Mouse (Mus musculus): ENCODE data around the gene Rpl35. TPM values are rescaled to one million over a fixed set of nuclear protein-coding genes. Genes with fewer than 3 reads are reported as not detected.

Gene Rpl35
- polyA plus RNA-seq, 1 experiment from 2014 or later = 945 TPM

DNA sequence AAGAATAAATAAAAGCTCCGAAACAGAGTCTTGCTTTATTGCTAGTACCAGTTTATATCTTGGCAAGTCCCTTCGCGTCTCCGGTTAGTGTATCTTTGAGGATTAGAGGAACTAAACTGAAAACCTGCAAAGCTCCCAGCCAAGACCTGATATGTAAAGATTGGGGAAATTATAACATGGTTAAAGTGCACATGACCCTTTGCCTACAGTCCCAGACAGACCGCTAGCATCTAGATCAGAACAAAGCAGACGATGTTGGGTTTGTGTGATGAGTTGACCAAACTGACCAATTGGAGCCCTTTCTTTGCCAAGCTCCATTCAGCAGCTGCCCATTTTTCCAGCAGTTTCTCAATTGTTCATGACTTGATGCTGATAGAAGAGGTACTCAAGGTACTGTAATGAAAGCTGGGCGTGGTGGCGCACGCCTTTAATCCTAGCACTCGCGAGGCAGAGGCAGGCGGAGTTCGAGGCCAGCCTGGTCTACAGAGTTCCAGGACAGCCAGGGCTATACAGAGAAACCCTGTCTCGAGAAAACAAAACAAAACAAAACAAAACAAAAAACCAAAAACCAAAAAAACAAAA lies 816 bp upstream of the Rpl35 start:
- no peaks in the 10 kb centered on the region for H3K9me3 ChIP-seq
- WGBS = 87% methylated on average over 14 of the region's 14 CpGs
- H3K4me3 ChIP-seq = peak overlapping the region; percentile 79
- H3K27me3 ChIP-seq = no peaks in the 10 kb centered on the region
- no peak overlapping the region for H3K27ac ChIP-seq
- ATAC-seq (ENCODE audit: low FRiP score, low read depth) = no peak
- 0 out of 2 replicates have a peak overlapping the region, but pooled peaks have one; percentile 95 for H3K9ac ChIP-seq
- peak overlapping the region; percentile 98 for H3K4me2 ChIP-seq (replicated peaks)
- peaks cover 47% of the 10 kb centered on the region for H3K4me1 ChIP-seq
- peaks cover 27% of the 10 kb centered on the region for H3K36me3 ChIP-seq

DNA sequence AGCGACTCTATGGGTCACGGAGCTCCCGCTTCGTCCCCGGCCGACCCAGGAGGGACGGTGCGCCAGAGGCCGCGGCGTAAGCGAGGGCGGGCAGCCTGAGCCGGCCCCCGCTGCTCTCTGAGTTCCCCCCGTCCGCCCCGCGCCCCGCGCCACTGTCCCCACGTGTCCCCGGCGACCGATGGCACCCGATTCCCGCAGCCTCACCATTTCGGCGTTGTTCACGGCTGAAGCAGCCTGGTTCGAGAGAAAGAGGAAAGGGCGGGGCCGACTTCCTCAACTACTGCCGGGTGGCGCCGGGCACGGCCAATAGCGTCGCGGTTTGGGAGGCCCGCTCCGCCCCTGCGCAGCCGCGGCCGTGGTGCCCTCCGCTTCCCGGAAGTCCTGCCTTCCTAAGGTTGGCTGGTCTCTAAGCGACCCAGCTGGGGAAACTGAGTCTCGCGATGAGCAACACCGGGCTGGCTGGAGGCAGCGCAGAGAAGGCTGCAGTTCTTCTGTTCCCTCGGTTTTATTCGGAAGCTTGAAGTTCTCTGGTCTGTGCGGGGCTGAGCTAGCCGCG lies 466 bp downstream of the Rpl35 start, which contains the start of gene Arpc5l:
Gene Arpc5l (plus strand): TSS at position 469 of the 556 bp plus-strand sequence.
- H3K27ac ChIP-seq = peak within 1 kb of the TSS; percentile 88
- peaks cover 47% of the 10 kb centered on the region for H3K4me1 ChIP-seq
- H3K4me2 ChIP-seq (replicated peaks) = peak within 1 kb of the TSS; percentile 98
- peak; percentile 85 for ATAC-seq (ENCODE audit: low FRiP score, low read depth)
- peaks cover 40% of the 10 kb centered on the region for H3K36me3 ChIP-seq
- peak within 1 kb of the TSS; percentile 79 for H3K4me3 ChIP-seq
- under 1% methylated on average over 58 of the region's 58 CpGs for WGBS
- H3K9me3 ChIP-seq = no peaks in the 10 kb centered on the region
- peak within 1 kb of the TSS; percentile 95 for H3K9ac ChIP-seq
- no peaks in the 10 kb centered on the region for H3K27me3 ChIP-seq

DNA sequence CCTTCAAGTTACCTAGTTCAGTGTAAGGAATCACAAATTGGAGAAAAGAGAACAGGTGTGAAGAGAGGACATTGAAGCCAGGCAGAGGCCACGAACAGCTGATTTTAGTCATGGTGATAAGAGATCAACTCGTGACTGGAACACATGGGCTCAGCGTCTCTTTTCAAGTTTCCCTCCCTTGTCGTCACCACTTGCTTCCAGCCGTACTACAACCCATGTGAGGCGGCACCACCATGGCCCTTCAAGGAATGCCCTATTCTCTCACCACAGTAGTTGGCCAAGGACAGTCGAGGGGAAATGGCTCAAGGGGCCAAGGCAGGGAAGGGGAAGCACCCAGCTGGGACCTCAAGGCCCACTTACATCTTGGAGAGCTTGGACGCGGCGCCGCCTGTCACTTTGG lies 1.1 kb downstream of the Rpl35 start:
- Histone ChIP-seq H3K9me3 (no peaks in the 10 kb centered on the region), H3K4me2 (replicated peaks) (peak overlapping the region; percentile 98), H3K9ac (peak overlapping the region; percentile 95), H3K4me1 (peaks cover 42% of the 10 kb centered on the region), H3K27ac (peak overlapping the region; percentile 88; the same call in 1 of the 2 replicates), H3K27me3 (no peaks in the 10 kb centered on the region), H3K4me3 (peak overlapping the region; percentile 79), H3K36me3 (peaks cover 46% of the 10 kb centered on the region)
- WGBS = 2% methylated on average over 11 of the region's 11 CpGs
- no peak for ATAC-seq (ENCODE audit: low FRiP score, low read depth)

DNA sequence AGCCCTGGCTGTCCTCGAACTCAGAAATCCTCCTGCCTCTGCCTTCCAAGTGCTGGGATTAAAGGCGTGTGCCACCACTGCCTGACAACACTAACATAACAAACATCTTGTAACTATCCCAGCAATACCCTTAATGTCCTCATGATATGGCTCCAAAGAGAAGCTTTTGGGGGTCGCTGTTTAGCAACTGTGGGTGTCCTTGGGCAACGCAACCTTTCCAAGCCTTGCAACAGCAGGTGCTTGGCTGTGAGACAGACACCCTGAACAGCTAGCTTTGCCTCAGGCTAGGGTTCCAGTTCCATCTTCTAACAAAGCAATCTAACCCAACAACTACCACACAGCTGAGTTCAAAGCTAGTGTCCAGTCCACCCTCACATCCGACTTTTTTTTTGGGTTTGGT lies 1.9 kb downstream of the Rpl35 start:
- H3K4me3 ChIP-seq = peak overlapping the region; percentile 79
- H3K9ac ChIP-seq = peak overlapping the region; percentile 95
- no peaks in the 10 kb centered on the region for H3K9me3 ChIP-seq
- peaks cover 47% of the 10 kb centered on the region for H3K36me3 ChIP-seq
- H3K27ac ChIP-seq = no peak overlapping the region
- H3K27me3 ChIP-seq = no peaks in the 10 kb centered on the region
- 75% methylated on average over 5 of the region's 5 CpGs for WGBS
- H3K4me1 ChIP-seq = peaks cover 34% of the 10 kb centered on the region
- ATAC-seq (ENCODE audit: low FRiP score, low read depth) = no peak
- H3K4me2 ChIP-seq (replicated peaks) = peak overlapping the region; percentile 98

DNA sequence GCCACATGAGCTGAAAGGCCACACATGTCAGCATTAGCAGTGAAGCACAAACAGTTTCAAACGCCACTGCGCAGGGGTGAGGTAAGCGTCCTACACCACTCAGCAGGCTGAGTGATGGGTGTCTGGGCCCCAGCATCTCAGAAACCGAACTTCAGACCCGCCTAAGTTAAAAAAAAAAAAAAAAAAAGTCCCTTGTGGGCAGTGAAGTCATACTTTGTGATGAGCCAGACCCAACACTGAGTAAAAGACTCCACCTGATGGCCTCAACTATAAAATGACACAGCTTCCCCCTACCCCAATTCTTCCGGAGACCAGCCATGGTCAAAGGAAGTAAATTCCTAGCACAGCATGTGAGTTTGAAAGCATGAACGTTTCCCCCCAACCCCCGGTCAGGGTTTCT lies 2.3 kb downstream of the Rpl35 start:
- no peak for ATAC-seq (ENCODE audit: low FRiP score, low read depth)
- no peaks in the 10 kb centered on the region for H3K27me3 ChIP-seq
- peak overlapping the region; percentile 98 for H3K4me2 ChIP-seq (replicated peaks)
- no peak overlapping the region for H3K27ac ChIP-seq
- peaks cover 34% of the 10 kb centered on the region for H3K4me1 ChIP-seq
- H3K9me3 ChIP-seq = no peaks in the 10 kb centered on the region
- H3K36me3 ChIP-seq = peaks cover 47% of the 10 kb centered on the region
- peak overlapping the region; percentile 50 for H3K9ac ChIP-seq
- WGBS = 57% methylated on average over 8 of the region's 8 CpGs
- H3K4me3 ChIP-seq = peak overlapping the region; percentile 79

DNA sequence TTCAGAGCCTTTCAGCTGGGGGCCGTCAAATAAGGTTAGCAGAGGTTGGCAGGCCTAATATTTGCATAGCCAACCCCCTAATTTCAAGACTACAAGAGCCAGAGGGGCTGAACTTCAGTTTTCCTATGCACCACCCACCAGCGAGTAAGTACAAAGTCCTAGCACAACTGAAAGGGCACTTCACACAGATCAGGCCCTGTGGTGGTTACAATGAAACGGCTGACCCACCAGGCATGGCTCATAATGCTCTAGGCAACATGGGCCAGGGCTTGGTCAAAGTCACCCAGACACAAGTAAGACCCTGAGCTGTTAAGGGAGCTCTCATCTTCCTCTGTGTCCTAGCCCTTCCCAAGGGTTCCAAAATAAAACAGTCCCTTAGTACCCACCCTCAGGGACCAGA lies 3.6 kb downstream of the Rpl35 start:
- Histone ChIP-seq H3K4me2 (replicated peaks) (no peak overlapping the region), H3K27me3 (no peaks in the 10 kb centered on the region), H3K27ac (no peak overlapping the region), H3K4me3 (no peak overlapping the region), H3K36me3 (peaks cover 47% of the 10 kb centered on the region), H3K4me1 (peaks cover 35% of the 10 kb centered on the region), H3K9me3 (no peaks in the 10 kb centered on the region), H3K9ac (no peak overlapping the region)
- no peak for ATAC-seq (ENCODE audit: low FRiP score, low read depth)
- 79% methylated on average over 3 of the region's 3 CpGs for whole genome bisulfite sequencing

DNA sequence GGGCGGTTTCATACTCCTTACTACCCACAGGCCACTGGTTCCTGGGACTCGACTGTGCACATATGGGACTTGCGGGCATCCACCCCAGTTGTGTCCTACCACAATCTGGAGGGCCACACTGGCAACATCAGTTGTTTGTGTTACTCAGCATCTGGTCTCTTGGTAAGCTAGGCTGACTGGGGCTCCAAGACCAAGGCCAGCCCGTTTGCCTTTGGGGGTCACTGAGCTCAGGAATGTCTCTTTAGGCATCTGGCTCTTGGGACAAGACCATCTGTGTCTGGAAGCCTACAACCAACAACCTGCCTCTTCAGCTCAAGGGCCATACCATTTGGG lies 4.9 kb downstream of the Rpl35 start:
- no peak overlapping the region for H3K4me3 ChIP-seq
- no peaks in the 10 kb centered on the region for H3K27me3 ChIP-seq
- no peak for ATAC-seq (ENCODE audit: low FRiP score, low read depth)
- H3K9ac ChIP-seq = no peak overlapping the region
- WGBS = 86% methylated on average over 4 of the region's 4 CpGs
- peaks cover 25% of the 10 kb centered on the region for H3K4me1 ChIP-seq
- no peak overlapping the region for H3K27ac ChIP-seq
- no peak overlapping the region for H3K4me2 ChIP-seq (replicated peaks)
- H3K9me3 ChIP-seq = no peaks in the 10 kb centered on the region
- peaks cover 47% of the 10 kb centered on the region for H3K36me3 ChIP-seq

DNA sequence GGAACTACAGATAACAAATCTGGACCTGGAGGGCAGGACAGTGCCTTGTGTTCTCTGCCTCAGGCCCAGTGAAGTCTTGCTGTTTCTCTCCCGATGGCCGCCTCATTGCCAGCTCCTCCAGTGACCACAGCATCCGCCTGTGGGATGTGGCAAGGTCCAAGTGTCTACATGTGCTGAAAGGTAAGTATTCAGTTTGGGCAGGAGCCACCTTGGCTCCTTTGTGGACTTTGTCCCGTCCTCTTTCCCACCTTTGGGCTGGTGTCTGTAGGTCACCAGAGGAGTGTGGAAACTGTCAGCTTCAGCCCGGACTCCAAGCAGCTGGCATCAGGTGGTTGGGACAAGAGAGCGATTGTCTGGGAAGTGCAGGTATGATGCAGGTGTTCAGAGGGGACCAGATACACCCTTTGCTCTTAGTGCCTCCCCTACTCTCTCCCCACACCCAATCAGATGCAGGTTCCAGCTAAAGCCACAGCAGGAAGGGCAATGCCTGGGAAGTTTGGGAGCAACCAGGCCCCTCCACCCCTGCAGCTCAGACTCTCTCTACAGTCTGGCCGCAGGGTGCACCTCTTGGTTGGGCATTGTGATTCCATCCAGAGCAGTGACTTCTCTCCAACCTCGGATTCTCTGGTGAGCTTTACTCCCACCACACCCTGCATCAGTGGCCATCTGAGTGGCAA lies 5.4 kb downstream of the Rpl35 start:
- Histone ChIP-seq H3K9ac (no peak overlapping the region), H3K27me3 (no peaks in the 10 kb centered on the region), H3K36me3 (peaks cover 47% of the 10 kb centered on the region), H3K4me1 (peaks cover 25% of the 10 kb centered on the region), H3K4me3 (no peak overlapping the region), H3K4me2 (replicated peaks) (no peak overlapping the region), H3K9me3 (no peaks in the 10 kb centered on the region), H3K27ac (no peak overlapping the region)
- no peak for ATAC-seq (ENCODE audit: low FRiP score, low read depth)
- WGBS = 67% methylated on average over 8 of the region's 8 CpGs

DNA sequence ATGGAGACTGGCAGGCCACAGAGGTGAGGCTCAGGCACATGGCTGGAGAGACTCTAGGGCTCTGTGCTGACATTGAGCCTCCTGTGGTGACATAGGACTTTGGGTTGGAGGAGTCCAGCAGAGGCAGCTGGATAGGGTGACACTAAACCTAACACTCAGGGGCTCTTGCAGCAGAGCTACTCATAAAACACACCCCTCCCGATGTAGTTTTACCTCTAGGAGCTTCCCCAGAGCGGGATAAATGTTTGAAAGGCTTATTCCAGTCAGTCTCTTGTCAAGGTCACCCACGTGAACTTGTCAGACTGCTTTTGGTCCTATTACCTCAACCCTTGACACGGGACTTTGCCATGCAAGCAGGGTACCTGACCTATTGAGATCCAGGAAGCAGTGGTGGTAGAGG lies 6.0 kb downstream of the Rpl35 start:
- Histone ChIP-seq H3K27me3 (no peaks in the 10 kb centered on the region), H3K4me3 (no peak overlapping the region), H3K36me3 (peaks cover 47% of the 10 kb centered on the region), H3K4me2 (replicated peaks) (no peak overlapping the region), H3K9me3 (no peaks in the 10 kb centered on the region), H3K9ac (no peak overlapping the region), H3K27ac (no peak overlapping the region), H3K4me1 (peaks cover 25% of the 10 kb centered on the region)
- no peak for ATAC-seq (ENCODE audit: low FRiP score, low read depth)
- 57% methylated on average over 4 of the region's 4 CpGs for WGBS

DNA sequence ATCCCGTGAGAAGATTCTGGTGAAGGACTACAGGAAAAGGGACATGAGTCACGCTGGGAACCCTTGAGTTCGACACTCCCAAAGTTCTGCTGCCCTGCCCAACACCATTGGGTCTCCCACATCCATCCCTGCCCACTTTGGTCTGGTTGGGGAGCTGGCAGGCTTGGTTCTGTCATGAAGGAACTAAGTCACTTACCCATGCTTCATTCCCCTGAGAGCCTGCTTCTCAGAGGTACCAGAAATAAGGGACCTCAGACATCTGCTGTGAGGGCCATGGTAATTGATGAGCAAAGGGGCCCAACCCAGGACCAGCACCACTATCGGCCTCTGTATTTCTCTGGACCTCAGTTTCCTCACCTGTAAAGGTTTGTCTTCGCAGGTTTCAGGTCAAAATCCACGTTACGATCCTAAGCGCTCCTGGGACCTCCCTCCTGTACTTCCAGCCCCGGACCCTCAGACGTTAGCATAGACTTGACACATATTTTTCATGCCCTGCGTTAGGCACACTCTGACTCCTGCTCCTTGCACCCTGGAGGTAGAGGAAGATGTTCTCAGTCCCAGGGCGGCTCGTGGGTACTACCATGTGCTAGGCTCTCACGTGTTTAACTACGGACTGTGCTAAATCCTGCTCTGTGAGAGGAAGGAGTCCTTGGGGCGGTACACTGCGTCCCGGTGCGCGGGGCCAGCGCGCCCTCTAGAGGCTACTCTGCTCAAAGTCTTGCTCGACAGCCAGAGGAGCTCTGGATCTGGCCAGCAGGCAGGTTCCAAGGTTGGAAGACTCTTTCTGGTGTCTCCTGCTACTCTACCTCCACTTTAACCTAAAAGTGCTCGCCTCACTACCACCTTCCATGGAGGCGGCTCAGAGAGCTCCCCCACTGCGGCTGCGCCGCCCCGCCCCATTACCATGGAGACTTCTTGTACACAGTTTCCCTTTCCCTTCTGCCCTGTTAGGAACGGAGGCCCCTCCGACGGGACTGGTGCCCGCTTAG lies 7.7 kb downstream of the Rpl35 start, which contains the start of gene Wdr38:
Gene Wdr38 (plus strand): TSS at position 91 of the 989 bp plus-strand sequence.
- Histone ChIP-seq H3K4me3 (peak within 1 kb of the TSS; percentile 46), H3K4me1 (peaks cover 8% of the 10 kb centered on the region), H3K4me2 (replicated peaks) (peak within 1 kb of the TSS; percentile 64), H3K36me3 (peaks cover 34% of the 10 kb centered on the region), H3K27ac (no peak within 1 kb of the TSS; the same call in 1 of the 2 replicates), H3K9me3 (no peaks in the 10 kb centered on the region), H3K27me3 (no peaks in the 10 kb centered on the region), H3K9ac (peak within 1 kb of the TSS; percentile 65)
- WGBS = 15% methylated on average over 33 of the region's 33 CpGs
- peak; percentile 93 for ATAC-seq (ENCODE audit: low FRiP score, low read depth)

DNA sequence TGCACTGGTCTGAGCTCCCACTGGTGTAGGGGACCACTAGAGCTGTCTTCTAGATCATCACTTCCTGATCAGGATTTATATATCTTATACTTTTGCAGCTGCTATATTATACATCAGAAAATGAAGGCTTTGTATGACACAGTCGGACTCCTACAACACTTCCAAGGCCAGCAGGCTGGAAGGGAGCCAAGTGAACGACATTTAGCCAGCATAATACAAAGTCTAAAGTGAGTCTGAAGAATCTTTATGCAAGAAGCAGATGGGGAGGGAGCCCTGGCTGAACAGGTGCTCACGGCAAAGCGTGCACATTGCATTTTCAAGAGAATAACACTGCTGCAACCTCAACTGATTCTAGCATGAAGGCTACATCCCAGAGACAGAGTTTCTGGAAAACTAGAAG lies 13.0 kb downstream of the Rpl35 start:
- no peaks in the 10 kb centered on the region for H3K36me3 ChIP-seq
- no peaks in the 10 kb centered on the region for H3K9me3 ChIP-seq
- ATAC-seq (ENCODE audit: low FRiP score, low read depth) = no peak
- WGBS = 48% methylated on average over 4 of the region's 4 CpGs
- H3K4me3 ChIP-seq = no peak overlapping the region
- H3K4me2 ChIP-seq (replicated peaks) = no peak overlapping the region
- H3K27me3 ChIP-seq = no peaks in the 10 kb centered on the region
- peak overlapping the region; percentile 4; the same call in 1 of the 2 replicates for H3K9ac ChIP-seq
- H3K27ac ChIP-seq = no peak overlapping the region
- peaks cover 7% of the 10 kb centered on the region for H3K4me1 ChIP-seq

All from limb, embryonic 13.5 days (tissue).